Mouse (Mus musculus): ENCODE data around the gene Cdyl2. TPM values are rescaled to one million over a fixed set of nuclear protein-coding genes. Genes with fewer than 3 reads are reported as not detected.

Gene Cdyl2
- polyA plus RNA-seq, 1 experiment from 2014 or later: 1.8 TPM

- no peak overlapping the region for H3K4me3 ChIP-seq (ENCODE audit: low read depth, low read length)
- no peaks in the 10 kb centered on the region for H3K4me1 ChIP-seq (ENCODE audit: control insufficient read depth, low read depth, low read length)
- H3K27me3 ChIP-seq (ENCODE audit: control insufficient read depth, insufficient read depth, low read depth, low read length): no peaks in the 10 kb centered on the region
- no peak for ATAC-seq (ENCODE audit: low read depth)
- no peak overlapping the region for H3K27ac ChIP-seq (ENCODE audit: low read length)
- no peak overlapping the region for H3K4me2 ChIP-seq (ENCODE audit: low read depth, low read length)
- no peaks in the 10 kb centered on the region for H3K9me3 ChIP-seq (replicated peaks; ENCODE audit: control insufficient read depth, low read length)
- WGBS (ENCODE audit: insufficient replicate concordance): 53% methylated on average over 3 of the region's 3 CpGs
- no peaks in the 10 kb centered on the region for H3K36me3 ChIP-seq (ENCODE audit: control insufficient read depth, insufficient read depth)
- H3K9ac ChIP-seq (ENCODE audit: low read depth, low read length): no peak overlapping the region
Measured at GRCm38 (mm10) chr8:116656811-116657210, 76.0 kb downstream of the Cdyl2 start.

- Histone ChIP-seq H3K9me3 (replicated peaks; ENCODE audit: control insufficient read depth, low read length) (no peaks in the 10 kb centered on the region), H3K27ac (ENCODE audit: low read length) (no peak overlapping the region), H3K36me3 (ENCODE audit: control insufficient read depth, insufficient read depth) (no peaks in the 10 kb centered on the region), H3K4me3 (ENCODE audit: low read depth, low read length) (no peak overlapping the region), H3K9ac (ENCODE audit: low read depth, low read length) (no peak overlapping the region), H3K4me1 (ENCODE audit: control insufficient read depth, low read depth, low read length) (no peaks in the 10 kb centered on the region), H3K27me3 (ENCODE audit: control insufficient read depth, insufficient read depth, low read depth, low read length) (no peaks in the 10 kb centered on the region), H3K4me2 (ENCODE audit: low read depth, low read length) (no peak overlapping the region)
- no peak for ATAC-seq (ENCODE audit: low read depth)
- WGBS (ENCODE audit: insufficient replicate concordance): 68% methylated on average over 3 of the region's 3 CpGs
Measured at GRCm38 (mm10) chr8:116654881-116655280, 77.9 kb downstream of the Cdyl2 start.

- Histone ChIP-seq H3K27ac (ENCODE audit: low read length) (no peak overlapping the region), H3K4me2 (ENCODE audit: low read depth, low read length) (no peak overlapping the region), H3K4me3 (ENCODE audit: low read depth, low read length) (no peak overlapping the region), H3K27me3 (ENCODE audit: control insufficient read depth, insufficient read depth, low read depth, low read length) (no peaks in the 10 kb centered on the region), H3K4me1 (ENCODE audit: control insufficient read depth, low read depth, low read length) (no peaks in the 10 kb centered on the region), H3K9ac (ENCODE audit: low read depth, low read length) (no peak overlapping the region), H3K9me3 (replicated peaks; ENCODE audit: control insufficient read depth, low read length) (no peaks in the 10 kb centered on the region), H3K36me3 (ENCODE audit: control insufficient read depth, insufficient read depth) (no peaks in the 10 kb centered on the region)
- WGBS (ENCODE audit: insufficient replicate concordance): 54% methylated on average over 4 of the region's 4 CpGs
- ATAC-seq (ENCODE audit: low read depth): 0 out of 2 replicates have a peak, but pooled peaks have one; percentile 32
Measured at GRCm38 (mm10) chr8:116652949-116653348, 79.8 kb downstream of the Cdyl2 start.

GRCm38 (mm10) chr8:116649975-116650725 lies 82.6 kb downstream of the Cdyl2 start:
- Histone ChIP-seq H3K4me1 (ENCODE audit: control insufficient read depth, low read depth, low read length) (no peaks in the 10 kb centered on the region), H3K36me3 (ENCODE audit: control insufficient read depth, insufficient read depth) (no peaks in the 10 kb centered on the region), H3K9ac (ENCODE audit: low read depth, low read length) (no peak overlapping the region), H3K27ac (ENCODE audit: low read length) (no peak overlapping the region), H3K9me3 (replicated peaks; ENCODE audit: control insufficient read depth, low read length) (no peaks in the 10 kb centered on the region), H3K27me3 (ENCODE audit: control insufficient read depth, insufficient read depth, low read depth, low read length) (no peaks in the 10 kb centered on the region), H3K4me2 (ENCODE audit: low read depth, low read length) (no peak overlapping the region), H3K4me3 (ENCODE audit: low read depth, low read length) (no peak overlapping the region)
- 65% methylated on average over 16 of the region's 16 CpGs for WGBS (ENCODE audit: insufficient replicate concordance)
- no peak for ATAC-seq (ENCODE audit: low read depth)

GRCm38 (mm10) chr8:116645376-116645775 lies 87.4 kb downstream of the Cdyl2 start:
- no peak overlapping the region for H3K4me3 ChIP-seq (ENCODE audit: low read depth, low read length)
- no peak overlapping the region for H3K9ac ChIP-seq (ENCODE audit: low read depth, low read length)
- H3K9me3 ChIP-seq (replicated peaks; ENCODE audit: control insufficient read depth, low read length): no peaks in the 10 kb centered on the region
- no peaks in the 10 kb centered on the region for H3K4me1 ChIP-seq (ENCODE audit: control insufficient read depth, low read depth, low read length)
- ATAC-seq (ENCODE audit: low read depth): no peak
- H3K27ac ChIP-seq (ENCODE audit: low read length): no peak overlapping the region
- H3K27me3 ChIP-seq (ENCODE audit: control insufficient read depth, insufficient read depth, low read depth, low read length): no peaks in the 10 kb centered on the region
- WGBS (ENCODE audit: insufficient replicate concordance): 63% methylated on average over 4 of the region's 4 CpGs
- H3K36me3 ChIP-seq (ENCODE audit: control insufficient read depth, insufficient read depth): no peaks in the 10 kb centered on the region
- no peak overlapping the region for H3K4me2 ChIP-seq (ENCODE audit: low read depth, low read length)

GRCm38 (mm10) chr8:116640925-116641324 lies 91.9 kb downstream of the Cdyl2 start:
- Histone ChIP-seq H3K4me1 (ENCODE audit: control insufficient read depth, low read depth, low read length) (no peaks in the 10 kb centered on the region), H3K27me3 (ENCODE audit: control insufficient read depth, insufficient read depth, low read depth, low read length) (no peaks in the 10 kb centered on the region), H3K4me2 (ENCODE audit: low read depth, low read length) (no peak overlapping the region), H3K9ac (ENCODE audit: low read depth, low read length) (no peak overlapping the region), H3K36me3 (ENCODE audit: control insufficient read depth, insufficient read depth) (no peaks in the 10 kb centered on the region), H3K27ac (ENCODE audit: low read length) (no peak overlapping the region), H3K4me3 (ENCODE audit: low read depth, low read length) (no peak overlapping the region), H3K9me3 (replicated peaks; ENCODE audit: control insufficient read depth, low read length) (no peaks in the 10 kb centered on the region)
- no peak for ATAC-seq (ENCODE audit: low read depth)
- 62% methylated on average over 10 of the region's 10 CpGs for WGBS (ENCODE audit: insufficient replicate concordance)

- Histone ChIP-seq H3K4me3 (ENCODE audit: low read depth, low read length) (no peak overlapping the region), H3K9me3 (replicated peaks; ENCODE audit: control insufficient read depth, low read length) (no peaks in the 10 kb centered on the region), H3K4me2 (ENCODE audit: low read depth, low read length) (no peak overlapping the region), H3K9ac (ENCODE audit: low read depth, low read length) (no peak overlapping the region), H3K36me3 (ENCODE audit: control insufficient read depth, insufficient read depth) (no peaks in the 10 kb centered on the region), H3K4me1 (ENCODE audit: control insufficient read depth, low read depth, low read length) (no peaks in the 10 kb centered on the region), H3K27ac (ENCODE audit: low read length) (no peak overlapping the region), H3K27me3 (ENCODE audit: control insufficient read depth, insufficient read depth, low read depth, low read length) (no peaks in the 10 kb centered on the region)
- ATAC-seq (ENCODE audit: low read depth): no peak
- WGBS (ENCODE audit: insufficient replicate concordance): 63% methylated on average over 4 of the region's 4 CpGs
Measured at GRCm38 (mm10) chr8:116637998-116638397, 94.8 kb downstream of the Cdyl2 start.

- Histone ChIP-seq H3K27me3 (ENCODE audit: control insufficient read depth, insufficient read depth, low read depth, low read length) (no peaks in the 10 kb centered on the region), H3K9me3 (replicated peaks; ENCODE audit: control insufficient read depth, low read length) (no peaks in the 10 kb centered on the region), H3K4me2 (ENCODE audit: low read depth, low read length) (no peak overlapping the region), H3K4me3 (ENCODE audit: low read depth, low read length) (no peak overlapping the region), H3K9ac (ENCODE audit: low read depth, low read length) (no peak overlapping the region), H3K36me3 (ENCODE audit: control insufficient read depth, insufficient read depth) (no peaks in the 10 kb centered on the region), H3K27ac (ENCODE audit: low read length) (no peak overlapping the region), H3K4me1 (ENCODE audit: control insufficient read depth, low read depth, low read length) (no peaks in the 10 kb centered on the region)
- 75% methylated on average over 7 of the region's 7 CpGs for WGBS (ENCODE audit: insufficient replicate concordance)
- ATAC-seq (ENCODE audit: low read depth): no peak
Measured at GRCm38 (mm10) chr8:116637193-116637592, 95.6 kb downstream of the Cdyl2 start.

GRCm38 (mm10) chr8:116636396-116636795 lies 96.4 kb downstream of the Cdyl2 start:
- H3K27me3 ChIP-seq (ENCODE audit: control insufficient read depth, insufficient read depth, low read depth, low read length): no peaks in the 10 kb centered on the region
- H3K4me2 ChIP-seq (ENCODE audit: low read depth, low read length): no peak overlapping the region
- no peaks in the 10 kb centered on the region for H3K4me1 ChIP-seq (ENCODE audit: control insufficient read depth, low read depth, low read length)
- no peak overlapping the region for H3K27ac ChIP-seq (ENCODE audit: low read length)
- ATAC-seq (ENCODE audit: low read depth): no peak
- WGBS (ENCODE audit: insufficient replicate concordance): 61% methylated on average over 10 of the region's 10 CpGs
- no peaks in the 10 kb centered on the region for H3K9me3 ChIP-seq (replicated peaks; ENCODE audit: control insufficient read depth, low read length)
- no peak overlapping the region for H3K9ac ChIP-seq (ENCODE audit: low read depth, low read length)
- no peaks in the 10 kb centered on the region for H3K36me3 ChIP-seq (ENCODE audit: control insufficient read depth, insufficient read depth)
- H3K4me3 ChIP-seq (ENCODE audit: low read depth, low read length): no peak overlapping the region

All from liver, embryonic 16.5 days (tissue).